ENCODE assay signal across 7 mouse cellular contexts in genomic region chr12:76307964-76308363, GRCm38 (mm10). TPM values are rescaled to one million over a fixed set of nuclear protein-coding genes. Genes with fewer than 3 reads are reported as not detected.
DNase-seq lines count a peak whose midpoint lies in the region; ATAC-seq lines count a peak whose summit lies in the region.

No protein-coding gene starts in this region.

- DNase-seq in embryo, embryonic 11 days = peak; percentile 57
- DNase-seq in lung, postnatal 25 days (ENCODE audit: low spot score) = peak; percentile 53
- no peak for DNase-seq in cerebellum, adult 18-20 months
- no peak for DNase-seq in cerebellum, adult 9-11 months

- H3K9ac ChIP-seq in midbrain, embryonic 13.5 days (replicated peaks) = no peak overlapping the region
- H3K9ac ChIP-seq in midbrain, embryonic 15.5 days = no peak overlapping the region
- no peak overlapping the region for H3K9ac ChIP-seq in heart, embryonic 16.5 days (ENCODE audit: low read length)

- H3K27ac ChIP-seq in midbrain, embryonic 13.5 days = peak overlapping the region; percentile 10; the same call in 1 of the 2 replicates
- no peak overlapping the region for H3K27ac ChIP-seq in midbrain, embryonic 15.5 days
- peak overlapping the region; percentile 76 for H3K27ac ChIP-seq in heart, embryonic 16.5 days (ENCODE audit: low read length)

- no peaks in the 10 kb centered on the region for H3K27me3 ChIP-seq in midbrain, embryonic 13.5 days
- no peaks in the 10 kb centered on the region for H3K27me3 ChIP-seq in midbrain, embryonic 15.5 days (replicated peaks)
- no peaks in the 10 kb centered on the region for H3K27me3 ChIP-seq in heart, embryonic 16.5 days (ENCODE audit: control insufficient read depth, insufficient read depth, low read length)

- peaks cover 44% of the 10 kb centered on the region for H3K36me3 ChIP-seq in midbrain, embryonic 13.5 days
- peaks cover 7% of the 10 kb centered on the region; the same call in 1 of the 2 replicates for H3K36me3 ChIP-seq in midbrain, embryonic 15.5 days (replicated peaks)
- H3K36me3 ChIP-seq in heart, embryonic 16.5 days (ENCODE audit: control insufficient read depth, insufficient read depth) = peaks cover 7% of the 10 kb centered on the region; the same call in 1 of the 2 replicates

- 54% methylated on average over 9 of the region's 9 CpGs for WGBS in midbrain, embryonic 13.5 days
- WGBS in midbrain, embryonic 15.5 days = 50% methylated on average over 9 of the region's 9 CpGs
- 24% methylated on average over 9 of the region's 9 CpGs for WGBS in heart, embryonic 16.5 days

- H3K4me3 ChIP-seq in midbrain, embryonic 13.5 days (replicated peaks) = no peak overlapping the region
- H3K4me3 ChIP-seq in midbrain, embryonic 15.5 days = no peak overlapping the region
- no peak overlapping the region for H3K4me3 ChIP-seq in heart, embryonic 16.5 days (ENCODE audit: low read length)

- H3K4me1 ChIP-seq in midbrain, embryonic 13.5 days (replicated peaks) = peaks cover 19% of the 10 kb centered on the region
- H3K4me1 ChIP-seq in midbrain, embryonic 15.5 days = peaks cover 10% of the 10 kb centered on the region; the same call in 1 of the 2 replicates
- peaks cover 20% of the 10 kb centered on the region for H3K4me1 ChIP-seq in heart, embryonic 16.5 days (ENCODE audit: control insufficient read depth, insufficient read depth, low read length)

- 0 out of 2 replicates have a peak, but pooled peaks have one; percentile 37 for ATAC-seq in midbrain, embryonic 13.5 days
- ATAC-seq in midbrain, embryonic 15.5 days (replicated peaks) = no peak
- peak; percentile 52 for ATAC-seq in heart, embryonic 16.5 days (replicated peaks; ENCODE audit: extremely low read depth, insufficient read depth, low FRiP score)

- no peaks in the 10 kb centered on the region for H3K9me3 ChIP-seq in midbrain, embryonic 13.5 days
- H3K9me3 ChIP-seq in midbrain, embryonic 15.5 days = no peaks in the 10 kb centered on the region
- no peaks in the 10 kb centered on the region for H3K9me3 ChIP-seq in heart, embryonic 16.5 days (replicated peaks; ENCODE audit: control insufficient read depth, low read length)

- no peak overlapping the region for H3K4me2 ChIP-seq in midbrain, embryonic 13.5 days (replicated peaks)
- no peak overlapping the region for H3K4me2 ChIP-seq in midbrain, embryonic 15.5 days
- H3K4me2 ChIP-seq in heart, embryonic 16.5 days (ENCODE audit: low read depth, low read length) = no peak overlapping the region

RNA-seq across cellular contexts. Expression of gene Akap5, which starts 16.7 kb away (rescaled TPM):
- 6.5 and 6.9 TPM in 2 replicates for polyA plus RNA-seq in midbrain, embryonic 13.5 days (2015; fragmentation: Nextera tagmentation; extraction: Ambion mirVana)
- 9.8 and 10.3 TPM in 2 replicates for polyA plus RNA-seq in midbrain, embryonic 15.5 days (2015; fragmentation: Nextera tagmentation; extraction: Ambion mirVana)
- polyA plus RNA-seq in heart, embryonic 16.5 days (2015; fragmentation: Nextera tagmentation; extraction: Ambion mirVana) = 2.5 and 5.2 TPM in 2 replicates

RNA-seq across cellular contexts. Expression of gene Mthfd1, which starts 52.9 kb away (rescaled TPM):
- 33.5 and 33.9 TPM in 2 replicates for polyA plus RNA-seq in midbrain, embryonic 13.5 days (2015; fragmentation: Nextera tagmentation; extraction: Ambion mirVana)
- polyA plus RNA-seq in midbrain, embryonic 15.5 days (2015; fragmentation: Nextera tagmentation; extraction: Ambion mirVana) = 30.7 and 31.2 TPM in 2 replicates
- 45.8 and 47.4 TPM in 2 replicates for polyA plus RNA-seq in heart, embryonic 16.5 days (2015; fragmentation: Nextera tagmentation; extraction: Ambion mirVana)

Comparison
In these comparisons a context has a peak if more than half of its experiments do, and no peak if none do; other contexts are left out.
1. DNase-seq: peak in embryo, embryonic 11 days (single experiment) and lung, postnatal 25 days (single experiment); none in cerebellum, adult 18-20 months (0 of 2) and cerebellum, adult 9-11 months (single experiment).